8 mouse cellular contexts compared by ENCODE assay signal in the genomic region with DNA sequence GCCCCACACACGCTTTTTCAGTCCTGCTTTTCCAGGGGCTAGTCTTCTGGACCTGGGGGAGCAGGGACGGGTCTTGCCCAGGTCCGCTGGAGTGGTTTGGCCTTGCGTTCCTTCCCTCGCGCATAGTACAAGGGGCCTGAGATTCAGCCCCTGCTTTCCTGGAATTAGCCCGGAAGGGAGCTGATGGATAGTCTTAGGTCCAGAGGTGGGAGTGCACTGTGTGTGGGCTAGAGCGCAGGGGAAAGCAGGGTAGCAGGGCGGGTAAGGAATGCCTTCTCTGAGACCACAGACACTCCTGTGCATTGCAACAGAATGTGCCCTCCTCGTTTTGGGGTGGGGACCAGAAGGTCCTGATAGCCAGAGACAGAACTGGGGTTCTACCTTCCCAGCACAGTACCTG. TPM values are rescaled to one million over a fixed set of nuclear protein-coding genes. Genes with fewer than 3 reads are reported as not detected.
A peak's percentile ranks its signal among the peaks of the same experiment; 100 is the strongest.
DNase-seq lines count a peak whose midpoint lies in the region; ATAC-seq and TF ChIP-seq lines count a peak whose summit lies in the region.

No protein-coding gene starts in this region.

- WGBS in heart, adult 2 months = 61% methylated on average over 10 of the region's 10 CpGs
- 39% methylated on average over 10 of the region's 10 CpGs for WGBS in forebrain, embryonic 16.5 days
- WGBS in liver, embryonic 16.5 days (ENCODE audit: insufficient replicate concordance) = 57% methylated on average over 10 of the region's 10 CpGs

- ATAC-seq in forebrain, embryonic 16.5 days = peak; percentile 34
- no peak for ATAC-seq in liver, embryonic 16.5 days (ENCODE audit: low read depth)

- no peaks in the 10 kb centered on the region for H3K36me3 ChIP-seq in heart, adult 2 months (ENCODE audit: control insufficient read depth, insufficient read depth, low read length)
- H3K36me3 ChIP-seq in ES-Bruce4 (ENCODE audit: control insufficient read depth, insufficient read depth, low read length, poor library complexity, severe bottlenecking) = peaks cover 17% of the 10 kb centered on the region
- no peaks in the 10 kb centered on the region for H3K36me3 ChIP-seq in forebrain, embryonic 16.5 days (ENCODE audit: control insufficient read depth, insufficient read depth)
- peaks cover 7% of the 10 kb centered on the region for H3K36me3 ChIP-seq in liver, embryonic 16.5 days (ENCODE audit: control insufficient read depth, insufficient read depth)

- H3K27ac ChIP-seq in heart, adult 2 months = no peak overlapping the region
- peak overlapping the region; percentile 83 for H3K27ac ChIP-seq in ES-Bruce4 (ENCODE audit: insufficient read depth, low read length)
- no peak overlapping the region for H3K27ac ChIP-seq in forebrain, embryonic 16.5 days (ENCODE audit: low read length)
- H3K27ac ChIP-seq in liver, embryonic 16.5 days (ENCODE audit: low read length) = no peak overlapping the region

- no peaks in the 10 kb centered on the region for H3K9me3 ChIP-seq in ES-Bruce4 (replicated peaks; ENCODE audit: control insufficient read depth, insufficient read depth, low read length, poor library complexity, severe bottlenecking)
- no peaks in the 10 kb centered on the region for H3K9me3 ChIP-seq in forebrain, embryonic 16.5 days (ENCODE audit: control insufficient read depth, low read length)
- no peaks in the 10 kb centered on the region for H3K9me3 ChIP-seq in liver, embryonic 16.5 days (replicated peaks; ENCODE audit: control insufficient read depth, low read length)

- TF ChIP-seq POLR2A in heart, adult 2 months (IDR thresholded peaks at IDR 0.05; ENCODE audit: insufficient read depth, low read depth, low read length) = no peak
- no peak for TF ChIP-seq POLR2A in ES-Bruce4 (IDR thresholded peaks at IDR 0.05; ENCODE audit: insufficient read depth, low read length)

- H3K4me2 ChIP-seq in forebrain, embryonic 16.5 days (ENCODE audit: low read length) = peak overlapping the region; percentile 69
- peak overlapping the region; percentile 77; the same call in 1 of the 2 replicates for H3K4me2 ChIP-seq in liver, embryonic 16.5 days (ENCODE audit: low read depth, low read length)

- no peak for TF ChIP-seq CTCF in heart, adult 2 months (IDR thresholded peaks at IDR 0.05)
- no peak for TF ChIP-seq CTCF in ES-Bruce4 (IDR thresholded peaks at IDR 0.05; ENCODE audit: low read depth, low read length)

- peaks cover 13% of the 10 kb centered on the region for H3K4me1 ChIP-seq in heart, adult 2 months (ENCODE audit: control insufficient read depth, insufficient read depth, low read length)
- H3K4me1 ChIP-seq in ES-Bruce4 (ENCODE audit: control insufficient read depth, insufficient read depth, low read length) = peaks cover 14% of the 10 kb centered on the region
- H3K4me1 ChIP-seq in forebrain, embryonic 16.5 days (replicated peaks; ENCODE audit: control insufficient read depth, insufficient read depth, low read length) = peaks cover 19% of the 10 kb centered on the region
- peaks cover 47% of the 10 kb centered on the region for H3K4me1 ChIP-seq in liver, embryonic 16.5 days (ENCODE audit: control insufficient read depth, low read depth, low read length)

- no peaks in the 10 kb centered on the region for H3K79me2 ChIP-seq in heart, adult 2 months (replicated peaks; ENCODE audit: control insufficient read depth, insufficient read depth, low read length)

- H3K9ac ChIP-seq in heart, adult 2 months (ENCODE audit: low read depth, low read length) = no peak overlapping the region
- peak overlapping the region; percentile 91 for H3K9ac ChIP-seq in ES-Bruce4 (ENCODE audit: low read depth, poor library complexity, severe bottlenecking)
- H3K9ac ChIP-seq in forebrain, embryonic 16.5 days (replicated peaks; ENCODE audit: low read depth, low read length) = peak overlapping the region; percentile 74
- H3K9ac ChIP-seq in liver, embryonic 16.5 days (ENCODE audit: low read depth, low read length) = no peak overlapping the region

- H3K4me3 ChIP-seq in heart, adult 2 months = peak overlapping the region; percentile 64; the same call in 1 of the 2 replicates
- peak overlapping the region; percentile 35 for H3K4me3 ChIP-seq in ES-Bruce4 (ENCODE audit: low read depth, low read length)
- peak overlapping the region; percentile 71 for H3K4me3 ChIP-seq in forebrain, embryonic 16.5 days (replicated peaks; ENCODE audit: low read length)
- peak overlapping the region; percentile 68 for H3K4me3 ChIP-seq in liver, embryonic 16.5 days (ENCODE audit: low read depth, low read length)

- intact Hi-C loops in heart, adult 2 months (cut with DNase I) = no loop called here
- intact Hi-C loops in heart, postnatal 25 days (cut with DNase I) = no loop called here

- DNase-seq in heart, adult 2 months = no peak
- DNase-seq in heart, postnatal 25 days (ENCODE audit: low spot score) = no peak
- no peak for DNase-seq in urinary bladder, postnatal 36 days (ENCODE audit: low spot score in 2 of 2)
- DNase-seq in spleen, postnatal 10 days (ENCODE audit: low spot score in 2 of 2) = no peak
- no peak for DNase-seq in gastrocnemius, postnatal 10 days

- no peaks in the 10 kb centered on the region for H3K27me3 ChIP-seq in heart, adult 2 months (ENCODE audit: control insufficient read depth, insufficient read depth, low read length)
- H3K27me3 ChIP-seq in ES-Bruce4 (ENCODE audit: control insufficient read depth, insufficient read depth, low read length, poor library complexity, severe bottlenecking) = no peaks in the 10 kb centered on the region
- H3K27me3 ChIP-seq in forebrain, embryonic 16.5 days (replicated peaks; ENCODE audit: control insufficient read depth, insufficient read depth, low read length) = no peaks in the 10 kb centered on the region
- no peaks in the 10 kb centered on the region for H3K27me3 ChIP-seq in liver, embryonic 16.5 days (ENCODE audit: control insufficient read depth, insufficient read depth, low read depth, low read length)

- TF ChIP-seq EP300 in heart, adult 2 months (IDR thresholded peaks at IDR 0.05; ENCODE audit: insufficient read depth, low read depth, low read length) = no peak
- no peak for TF ChIP-seq EP300 in ES-Bruce4 (IDR thresholded peaks at IDR 0.05; ENCODE audit: insufficient read depth, low read depth, low read length)

RNA-seq across cellular contexts. Expression of a gene that starts 0.4 kb away (rescaled TPM):
- total RNA-seq in heart, adult 2 months (2021) = 10 to 100 TPM; 36.6 to 38.5 TPM
- polyA plus RNA-seq in heart, adult 2 months (2012; rRNA removed) = 42.1 and 45.1 TPM in 2 replicates
- 10 to 100 TPM; 30.6 to 39.3 TPM for total RNA-seq in heart, postnatal 25 days (2021)
- 325 and 344 TPM in 2 replicates for polyA plus RNA-seq in ES-Bruce4 (2011; ENCODE audit: insufficient read depth, insufficient read length, low read depth, missing spikeins)
- 184 and 204 TPM in 2 replicates for polyA plus RNA-seq in forebrain, embryonic 16.5 days (2015; fragmentation: Nextera tagmentation; extraction: Ambion mirVana)
- polyA plus RNA-seq in liver, embryonic 16.5 days (2015; fragmentation: Nextera tagmentation; extraction: Ambion mirVana) = 196 and 204 TPM in 2 replicates
- total RNA-seq in gastrocnemius, postnatal 10 days (2021) = 10 to 100 TPM; 41.4 to 45.2 TPM

RNA-seq across cellular contexts. Expression of a gene that starts 9.3 kb away (rescaled TPM):
- 1 to 10 TPM; 2.0 to 2.7 TPM for total RNA-seq in heart, adult 2 months (2021)
- 3.2 and 3.5 TPM in 2 replicates for polyA plus RNA-seq in heart, adult 2 months (2012; rRNA removed)
- total RNA-seq in heart, postnatal 25 days (2021) = 1 to 10 TPM; 2.7 to 3.2 TPM
- 63.7 and 68.6 TPM in 2 replicates for polyA plus RNA-seq in ES-Bruce4 (2011; ENCODE audit: insufficient read depth, insufficient read length, low read depth, missing spikeins)
- polyA plus RNA-seq in forebrain, embryonic 16.5 days (2015; fragmentation: Nextera tagmentation; extraction: Ambion mirVana) = 12.0 and 13.9 TPM in 2 replicates
- 34.7 and 41.1 TPM in 2 replicates for polyA plus RNA-seq in liver, embryonic 16.5 days (2015; fragmentation: Nextera tagmentation; extraction: Ambion mirVana)
- 1 to 10 TPM; 5.8 to 8.1 TPM for total RNA-seq in gastrocnemius, postnatal 10 days (2021)

RNA-seq across cellular contexts. Expression of a gene that starts 26.0 kb away (rescaled TPM):
- total RNA-seq in heart, adult 2 months (2021) = 10 to 100 TPM; 14.0 to 14.8 TPM
- 48.5 and 55.5 TPM in 2 replicates for polyA plus RNA-seq in heart, adult 2 months (2012; rRNA removed)
- 10 to 100 TPM; 17.2 to 19.1 TPM for total RNA-seq in heart, postnatal 25 days (2021)
- 59.4 and 61.6 TPM in 2 replicates for polyA plus RNA-seq in ES-Bruce4 (2011; ENCODE audit: insufficient read depth, insufficient read length, low read depth, missing spikeins)
- polyA plus RNA-seq in forebrain, embryonic 16.5 days (2015; fragmentation: Nextera tagmentation; extraction: Ambion mirVana) = 1.9 and 3.4 TPM in 2 replicates
- polyA plus RNA-seq in liver, embryonic 16.5 days (2015; fragmentation: Nextera tagmentation; extraction: Ambion mirVana) = 11.3 and 15.5 TPM in 2 replicates
- 10 to 100 TPM; 24.5 to 30.9 TPM for total RNA-seq in gastrocnemius, postnatal 10 days (2021)

RNA-seq across cellular contexts. Expression of a gene that starts 34.1 kb away (rescaled TPM):
- total RNA-seq in heart, adult 2 months (2021) = 1 to 10 TPM; 3.1 to 3.2 TPM
- polyA plus RNA-seq in heart, adult 2 months (2012; rRNA removed) = 4.9 and 5.0 TPM in 2 replicates
- total RNA-seq in heart, postnatal 25 days (2021) = 1 to 10 TPM; 2.9 to 3.4 TPM
- 11.9 and 12.8 TPM in 2 replicates for polyA plus RNA-seq in ES-Bruce4 (2011; ENCODE audit: insufficient read depth, insufficient read length, low read depth, missing spikeins)
- polyA plus RNA-seq in forebrain, embryonic 16.5 days (2015; fragmentation: Nextera tagmentation; extraction: Ambion mirVana) = 3.8 and 4.6 TPM in 2 replicates
- polyA plus RNA-seq in liver, embryonic 16.5 days (2015; fragmentation: Nextera tagmentation; extraction: Ambion mirVana) = 8.1 and 8.6 TPM in 2 replicates
- 1 to 10 TPM; 4.5 to 7.4 TPM for total RNA-seq in gastrocnemius, postnatal 10 days (2021)

RNA-seq across cellular contexts. Expression of a gene that starts 34.3 kb away (rescaled TPM):
- total RNA-seq in heart, adult 2 months (2021) = 10 to 100 TPM; 58.6 to 65.4 TPM
- 161 and 207 TPM in 2 replicates for polyA plus RNA-seq in heart, adult 2 months (2012; rRNA removed)
- total RNA-seq in heart, postnatal 25 days (2021) = 10 to 100 TPM; 58.4 to 62.8 TPM
- polyA plus RNA-seq in ES-Bruce4 (2011; ENCODE audit: insufficient read depth, insufficient read length, low read depth, missing spikeins) = 19.3 and 30.5 TPM in 2 replicates
- 72.0 and 92.6 TPM in 2 replicates for polyA plus RNA-seq in forebrain, embryonic 16.5 days (2015; fragmentation: Nextera tagmentation; extraction: Ambion mirVana)
- 21.5 and 22.8 TPM in 2 replicates for polyA plus RNA-seq in liver, embryonic 16.5 days (2015; fragmentation: Nextera tagmentation; extraction: Ambion mirVana)
- 10 to 100 TPM; 52.7 to 52.8 TPM for total RNA-seq in gastrocnemius, postnatal 10 days (2021)

Comparison
In these comparisons a context has a peak if more than half of its experiments do, and no peak if none do; other contexts are left out.
1. H3K9ac ChIP-seq: peak in ES-Bruce4 (single experiment) and forebrain, embryonic 16.5 days (single experiment); none in heart, adult 2 months (single experiment) and liver, embryonic 16.5 days (single experiment).
2. Peak in every context shown above with its lines, with median percentiles within 50 percentile points of each other: H3K4me3 ChIP-seq.